Mouse (Mus musculus): ENCODE data around the gene Cblb. TPM values are rescaled to one million over a fixed set of nuclear protein-coding genes. Genes with fewer than 3 reads are reported as not detected.

Gene Cblb
- 28.3 and 33.5 TPM in 2 replicates for polyA plus RNA-seq (2016; fragmentation: Nextera tagmentation; extraction: Ambion mirVana)

DNA sequence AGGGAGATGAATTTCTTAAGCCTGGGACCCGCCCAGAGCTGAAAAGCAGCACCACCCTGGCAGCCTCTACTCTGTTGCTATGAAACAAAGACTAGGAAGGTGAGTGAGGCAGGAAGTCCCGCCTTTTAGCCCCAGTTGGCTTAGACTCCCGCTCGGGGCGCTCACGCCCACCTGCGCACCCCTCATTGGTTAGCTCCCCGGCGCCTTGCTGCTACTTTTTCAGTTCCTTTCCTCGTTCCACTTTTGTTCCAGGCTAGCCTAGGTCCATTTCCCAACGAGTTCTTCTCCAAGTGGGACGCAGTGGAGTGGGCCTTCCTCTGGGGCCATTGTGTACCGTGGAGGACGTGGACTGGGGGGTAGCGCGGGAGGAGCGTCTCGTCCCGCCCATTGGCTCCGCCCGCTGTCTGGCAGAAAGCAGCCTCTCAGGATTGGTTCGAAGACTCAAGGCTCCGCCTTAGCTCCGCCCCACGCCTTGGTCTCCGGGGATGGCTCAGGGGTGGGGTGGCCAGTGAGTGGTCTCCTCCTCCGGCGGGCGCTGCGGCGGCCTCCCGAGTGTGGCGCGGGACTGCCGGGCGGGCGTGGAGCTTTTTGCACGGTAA, at the start of gene Cblb:
Gene Cblb (plus strand): TSS at position 135 of the 599 bp plus-strand sequence.
- peak; percentile 96 for DNase-seq (ENCODE audit: low spot score)
- WGBS: 0% methylated on average over 38 of the region's 38 CpGs
- peaks cover 35% of the 10 kb centered on the region for H3K4me1 ChIP-seq
- peak within 1 kb of the TSS; percentile 98 for H3K27ac ChIP-seq (replicated peaks)
- H3K4me3 ChIP-seq: peak within 1 kb of the TSS; percentile 97
- H3K9me3 ChIP-seq (replicated peaks): no peaks in the 10 kb centered on the region
- H3K27me3 ChIP-seq (ENCODE audit: low read depth, poor library complexity, severe bottlenecking): no peaks in the 10 kb centered on the region
- peaks cover 25% of the 10 kb centered on the region for H3K36me3 ChIP-seq

- DNase-seq (ENCODE audit: low spot score): no peak
- no peaks in the 10 kb centered on the region for H3K9me3 ChIP-seq (replicated peaks)
- H3K4me3 ChIP-seq: no peak overlapping the region
- H3K4me1 ChIP-seq: no peaks in the 10 kb centered on the region
- H3K36me3 ChIP-seq: no peaks in the 10 kb centered on the region
- no peaks in the 10 kb centered on the region for H3K27me3 ChIP-seq (ENCODE audit: low read depth, poor library complexity, severe bottlenecking)
- no peak overlapping the region for H3K27ac ChIP-seq (replicated peaks)
- 70% methylated on average over 8 of the region's 8 CpGs for WGBS
Observed at GRCm38 (mm10) chr16:51985436-51985835, 45.6 kb upstream of the Cblb start.

DNA sequence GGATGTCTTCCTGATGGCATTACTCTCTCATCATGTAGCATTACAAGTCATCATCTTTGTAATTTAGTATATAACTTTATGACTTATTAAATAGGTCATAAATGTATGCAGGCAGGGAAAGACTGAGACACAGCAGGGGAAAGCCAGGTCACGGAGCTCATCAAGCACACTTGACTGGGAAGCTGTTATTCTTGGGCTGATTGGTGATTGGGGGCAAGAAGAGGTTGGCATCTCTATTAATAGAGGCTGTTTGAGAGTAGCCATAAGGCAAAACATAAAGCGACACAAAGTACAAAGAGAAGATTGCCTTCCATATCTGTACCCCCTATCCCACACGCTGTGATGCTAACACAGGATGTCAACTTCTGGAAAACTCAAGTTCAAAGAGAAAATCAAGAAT, 44.8 kb upstream of the Cblb start:
- 84% methylated on average over 3 of the region's 3 CpGs for WGBS

DNA sequence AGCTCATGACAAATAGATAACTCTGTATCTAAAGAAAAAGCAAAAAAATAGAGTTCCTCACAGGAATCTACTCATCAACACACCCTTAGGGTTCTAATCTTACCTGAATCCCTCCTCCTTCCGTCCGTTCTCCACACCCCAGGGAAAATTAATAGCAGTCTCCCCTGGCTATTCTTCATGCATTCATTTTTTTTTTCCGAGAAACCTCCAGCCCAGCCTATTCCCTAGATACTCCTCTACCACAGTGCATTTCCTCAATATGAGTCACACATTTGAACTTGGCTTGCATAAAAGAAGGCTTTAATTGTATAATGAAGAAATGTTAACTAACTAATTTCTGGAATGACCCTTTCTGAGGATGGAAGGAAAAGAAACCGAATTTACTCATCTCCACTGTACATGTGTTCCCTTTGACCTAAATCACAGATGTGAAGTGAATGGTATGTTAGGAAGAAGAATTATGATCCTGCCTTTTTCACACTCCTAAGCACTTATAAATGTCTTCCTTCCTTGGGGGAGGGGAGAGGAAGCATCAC, 43.9 kb upstream of the Cblb start:
- DNase-seq (ENCODE audit: low spot score): no peak
- WGBS: 88% methylated on average over 4 of the region's 4 CpGs
- Histone ChIP-seq H3K9me3 (replicated peaks) (no peaks in the 10 kb centered on the region), H3K36me3 (no peaks in the 10 kb centered on the region), H3K27ac (replicated peaks) (no peak overlapping the region), H3K27me3 (ENCODE audit: low read depth, poor library complexity, severe bottlenecking) (no peaks in the 10 kb centered on the region), H3K4me1 (no peaks in the 10 kb centered on the region), H3K4me3 (no peak overlapping the region)

More for the DNA sequence above, 44.8 kb upstream of the Cblb start:
- Histone ChIP-seq H3K27ac (replicated peaks) (no peak overlapping the region), H3K27me3 (ENCODE audit: low read depth, poor library complexity, severe bottlenecking) (no peaks in the 10 kb centered on the region), H3K36me3 (no peaks in the 10 kb centered on the region), H3K9me3 (replicated peaks) (no peaks in the 10 kb centered on the region), H3K4me1 (no peaks in the 10 kb centered on the region), H3K4me3 (no peak overlapping the region)
- no peak for DNase-seq (ENCODE audit: low spot score)

GRCm38 (mm10) chr16:51988027-51988426, 43.0 kb upstream of the Cblb start:
- Histone ChIP-seq H3K27ac (replicated peaks) (no peak overlapping the region), H3K4me1 (no peaks in the 10 kb centered on the region)
- no peak for DNase-seq (ENCODE audit: low spot score)

DNA sequence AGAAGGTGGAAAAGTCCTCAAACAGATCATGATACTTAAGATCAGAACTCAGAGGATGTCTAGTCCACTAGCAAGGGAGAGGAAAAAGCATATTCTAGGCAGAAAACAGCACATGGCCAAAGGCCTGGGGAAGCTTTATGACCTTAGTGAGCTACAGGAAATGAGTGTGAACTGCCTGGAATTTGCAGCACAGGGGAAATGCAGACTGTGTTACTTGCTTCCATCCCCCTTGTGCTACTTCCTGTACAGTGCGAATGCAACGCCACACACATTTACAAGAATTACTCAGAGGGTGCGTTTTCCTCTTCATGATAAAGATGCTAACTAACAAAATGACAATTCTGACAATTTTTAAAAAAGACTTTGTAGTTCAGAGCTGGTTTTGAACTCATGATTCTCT, 41.8 kb upstream of the Cblb start:
- H3K4me1 ChIP-seq: no peaks in the 10 kb centered on the region
- no peak for DNase-seq (ENCODE audit: low spot score)
- 90% methylated on average over 3 of the region's 3 CpGs for WGBS

More at GRCm38 (mm10) chr16:51988027-51988426, 43.0 kb upstream of the Cblb start:
- Histone ChIP-seq H3K9me3 (replicated peaks) (no peaks in the 10 kb centered on the region), H3K4me3 (no peak overlapping the region), H3K36me3 (no peaks in the 10 kb centered on the region), H3K27me3 (ENCODE audit: low read depth, poor library complexity, severe bottlenecking) (no peaks in the 10 kb centered on the region)

GRCm38 (mm10) chr16:52000043-52000442, 31.0 kb upstream of the Cblb start:
- no peak for DNase-seq (ENCODE audit: low spot score)
- 91% methylated on average over 3 of the region's 3 CpGs for WGBS
- Histone ChIP-seq H3K36me3 (no peaks in the 10 kb centered on the region), H3K27me3 (ENCODE audit: low read depth, poor library complexity, severe bottlenecking) (no peaks in the 10 kb centered on the region), H3K27ac (replicated peaks) (no peak overlapping the region), H3K9me3 (replicated peaks) (no peaks in the 10 kb centered on the region), H3K4me3 (no peak overlapping the region), H3K4me1 (no peaks in the 10 kb centered on the region)

More for the DNA sequence above, 41.8 kb upstream of the Cblb start:
- H3K36me3 ChIP-seq: no peaks in the 10 kb centered on the region
- no peaks in the 10 kb centered on the region for H3K27me3 ChIP-seq (ENCODE audit: low read depth, poor library complexity, severe bottlenecking)
- no peak overlapping the region for H3K4me3 ChIP-seq
- no peaks in the 10 kb centered on the region for H3K9me3 ChIP-seq (replicated peaks)
- H3K27ac ChIP-seq (replicated peaks): no peak overlapping the region

DNA sequence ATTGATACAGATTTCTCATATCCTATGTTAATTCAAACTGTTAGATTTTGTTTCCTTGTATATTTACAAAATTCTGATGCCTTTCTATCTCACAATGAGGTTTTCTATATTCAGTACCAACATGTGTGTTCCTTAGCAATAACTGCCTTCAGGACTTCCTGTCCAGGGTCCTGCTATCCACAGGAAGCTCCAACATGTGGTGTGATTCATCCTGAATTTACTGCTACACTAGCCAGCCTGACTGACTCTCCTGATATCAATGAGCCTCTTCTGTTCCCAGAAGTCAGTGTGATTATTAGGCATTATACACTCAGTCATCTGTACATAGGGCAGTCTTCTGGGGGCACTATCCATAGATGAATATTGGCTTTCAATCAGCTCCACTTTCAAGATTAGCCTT, 30.2 kb upstream of the Cblb start:
- H3K4me1 ChIP-seq: no peaks in the 10 kb centered on the region
- H3K4me3 ChIP-seq: no peak overlapping the region
- no peaks in the 10 kb centered on the region for H3K9me3 ChIP-seq (replicated peaks)
- no peak for DNase-seq (ENCODE audit: low spot score)
- H3K36me3 ChIP-seq: no peaks in the 10 kb centered on the region
- H3K27me3 ChIP-seq (ENCODE audit: low read depth, poor library complexity, severe bottlenecking): no peaks in the 10 kb centered on the region
- H3K27ac ChIP-seq (replicated peaks): no peak overlapping the region

DNA sequence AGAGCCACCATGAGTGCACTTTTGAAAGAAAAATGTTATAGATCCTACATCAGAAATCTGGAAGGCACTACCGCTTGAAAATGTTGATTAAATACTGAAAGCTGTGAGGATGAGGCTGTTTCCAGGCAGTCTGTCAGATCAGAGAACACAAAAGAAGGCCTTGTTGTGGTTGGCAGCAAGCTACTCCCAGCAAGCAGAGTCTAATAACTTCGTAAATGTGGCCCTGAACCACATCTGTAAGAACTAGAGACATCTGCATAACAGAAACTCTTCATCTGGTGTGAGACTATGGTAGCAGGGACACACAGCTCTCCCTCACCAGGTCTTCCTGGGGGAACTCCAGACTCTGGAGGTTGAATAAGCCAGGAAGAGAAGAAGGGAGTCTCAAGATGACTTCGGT, 24.0 kb upstream of the Cblb start:
- 81% methylated on average over 3 of the region's 3 CpGs for WGBS
- no peak for DNase-seq (ENCODE audit: low spot score)
- H3K27ac ChIP-seq (replicated peaks): no peak overlapping the region

GRCm38 (mm10) chr16:52008471-52008870, 22.6 kb upstream of the Cblb start:
- no peak for DNase-seq (ENCODE audit: low spot score)
- Histone ChIP-seq H3K27ac (replicated peaks) (no peak overlapping the region), H3K36me3 (no peaks in the 10 kb centered on the region), H3K4me3 (no peak overlapping the region), H3K4me1 (no peaks in the 10 kb centered on the region), H3K27me3 (ENCODE audit: low read depth, poor library complexity, severe bottlenecking) (no peaks in the 10 kb centered on the region), H3K9me3 (replicated peaks) (no peaks in the 10 kb centered on the region)
- WGBS: 89% methylated on average over 2 of the region's 2 CpGs

More for the DNA sequence above, 24.0 kb upstream of the Cblb start:
- Histone ChIP-seq H3K36me3 (no peaks in the 10 kb centered on the region), H3K27me3 (ENCODE audit: low read depth, poor library complexity, severe bottlenecking) (no peaks in the 10 kb centered on the region), H3K9me3 (replicated peaks) (no peaks in the 10 kb centered on the region), H3K4me1 (no peaks in the 10 kb centered on the region), H3K4me3 (no peak overlapping the region)

GRCm38 (mm10) chr16:52009421-52009820, 21.6 kb upstream of the Cblb start:
- no peaks in the 10 kb centered on the region for H3K9me3 ChIP-seq (replicated peaks)
- no peaks in the 10 kb centered on the region for H3K4me1 ChIP-seq
- H3K4me3 ChIP-seq: no peak overlapping the region
- WGBS: 91% methylated on average over 6 of the region's 6 CpGs
- no peaks in the 10 kb centered on the region for H3K36me3 ChIP-seq
- no peaks in the 10 kb centered on the region for H3K27me3 ChIP-seq (ENCODE audit: low read depth, poor library complexity, severe bottlenecking)
- H3K27ac ChIP-seq (replicated peaks): no peak overlapping the region
- no peak for DNase-seq (ENCODE audit: low spot score)

DNA sequence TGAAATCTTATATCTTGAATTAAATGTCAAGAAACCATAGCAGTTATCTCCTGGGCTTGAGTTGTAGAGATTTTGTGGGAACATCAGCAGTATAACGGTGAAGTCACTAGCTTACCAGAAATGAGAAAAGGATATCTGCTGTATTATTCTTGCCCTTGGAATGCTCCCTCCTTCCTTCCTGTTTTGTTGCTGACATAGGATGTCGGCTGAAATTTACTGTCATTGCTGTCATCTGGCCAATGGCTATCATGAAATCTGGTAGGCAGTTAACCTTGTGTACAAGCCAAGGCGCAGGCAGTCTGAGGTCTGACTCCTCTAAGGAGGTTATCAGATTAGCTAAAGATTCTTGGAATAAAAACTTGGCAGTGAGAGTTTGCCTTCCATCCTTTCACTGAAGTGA, 18.0 kb upstream of the Cblb start:
- H3K36me3 ChIP-seq: no peaks in the 10 kb centered on the region
- H3K9me3 ChIP-seq (replicated peaks): no peaks in the 10 kb centered on the region
- 88% methylated on average over 3 of the region's 3 CpGs for WGBS
- no peak overlapping the region for H3K4me3 ChIP-seq
- H3K4me1 ChIP-seq: no peaks in the 10 kb centered on the region
- H3K27ac ChIP-seq (replicated peaks): no peak overlapping the region
- no peak for DNase-seq (ENCODE audit: low spot score)
- no peaks in the 10 kb centered on the region for H3K27me3 ChIP-seq (ENCODE audit: low read depth, poor library complexity, severe bottlenecking)

DNA sequence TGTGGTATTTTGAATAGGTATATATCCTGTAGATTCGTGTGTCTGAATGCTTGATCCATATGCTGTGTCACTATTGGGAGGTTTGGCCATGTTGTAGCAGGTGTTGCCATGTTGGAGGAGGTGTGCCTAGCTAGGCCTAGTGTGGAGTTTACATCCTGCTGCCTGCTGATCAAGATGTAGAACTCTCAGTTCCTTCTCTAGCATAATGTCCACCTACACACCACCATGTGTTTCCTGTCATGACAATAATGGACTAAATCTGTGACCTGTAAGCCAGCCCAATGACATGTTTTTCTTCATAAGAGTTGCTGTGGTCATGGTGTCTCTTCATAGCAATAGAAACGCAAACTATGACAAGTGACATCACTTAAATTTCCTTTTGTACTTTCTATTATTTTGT, 17.2 kb upstream of the Cblb start:
- 87% methylated on average over 2 of the region's 2 CpGs for WGBS
- DNase-seq (ENCODE audit: low spot score): no peak
- Histone ChIP-seq H3K27ac (replicated peaks) (no peak overlapping the region), H3K4me3 (no peak overlapping the region), H3K4me1 (no peaks in the 10 kb centered on the region), H3K9me3 (replicated peaks) (no peaks in the 10 kb centered on the region), H3K27me3 (ENCODE audit: low read depth, poor library complexity, severe bottlenecking) (no peaks in the 10 kb centered on the region), H3K36me3 (no peaks in the 10 kb centered on the region)
